Mouse (Mus musculus) kidney, adult 2 months (tissue): ENCODE results near the gene Aar2.

ENCODE experiments used
- CTCF ChIP-seq: fragments of 200-500 bp; conservative IDR thresholded peaks from 2 replicates; pipeline ENCODE4 v1.5.1; 2011; ENCODE audit warnings: low read depth, mild to moderate bottlenecking, control low read depth, low read length, moderate library complexity, mixed read lengths; ENCODE audit not compliant: insufficient read depth, insufficient read length
- POLR2A ChIP-seq: fragments of 200-500 bp; IDR thresholded peaks from one replicate; pipeline ENCODE4 v1.6.1; 2011; ENCODE audit warnings: low read depth, low read length, control low read depth

DNA sequence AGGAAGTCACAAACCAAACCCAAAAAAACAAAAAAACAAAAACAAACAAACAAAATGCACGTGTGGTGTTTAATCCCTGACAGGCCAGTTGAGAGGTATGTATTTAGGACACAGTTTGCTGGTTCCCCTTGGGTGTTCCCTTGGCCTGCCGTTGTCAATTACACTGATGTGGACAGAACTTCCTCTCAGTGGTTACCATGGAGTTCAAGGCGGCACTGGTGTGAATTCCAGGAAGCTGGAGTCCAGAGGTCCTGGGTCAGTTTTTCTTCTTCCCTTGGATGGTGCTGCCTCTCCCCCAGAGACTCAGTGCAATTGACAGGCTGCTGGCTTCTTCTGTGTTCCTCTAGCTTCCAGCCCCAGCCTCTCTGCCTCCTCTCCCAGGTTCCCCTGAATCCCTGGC is 23.3 kb upstream of the Aar2 start:
- TF ChIP-seq CTCF (no peak), POLR2A (no peak)
